Mouse (Mus musculus): ENCODE measurements around the gene Ecm1.
A peak's percentile ranks its signal among the peaks of the same experiment; 100 is the strongest.

Ecm1 gene

DNA sequence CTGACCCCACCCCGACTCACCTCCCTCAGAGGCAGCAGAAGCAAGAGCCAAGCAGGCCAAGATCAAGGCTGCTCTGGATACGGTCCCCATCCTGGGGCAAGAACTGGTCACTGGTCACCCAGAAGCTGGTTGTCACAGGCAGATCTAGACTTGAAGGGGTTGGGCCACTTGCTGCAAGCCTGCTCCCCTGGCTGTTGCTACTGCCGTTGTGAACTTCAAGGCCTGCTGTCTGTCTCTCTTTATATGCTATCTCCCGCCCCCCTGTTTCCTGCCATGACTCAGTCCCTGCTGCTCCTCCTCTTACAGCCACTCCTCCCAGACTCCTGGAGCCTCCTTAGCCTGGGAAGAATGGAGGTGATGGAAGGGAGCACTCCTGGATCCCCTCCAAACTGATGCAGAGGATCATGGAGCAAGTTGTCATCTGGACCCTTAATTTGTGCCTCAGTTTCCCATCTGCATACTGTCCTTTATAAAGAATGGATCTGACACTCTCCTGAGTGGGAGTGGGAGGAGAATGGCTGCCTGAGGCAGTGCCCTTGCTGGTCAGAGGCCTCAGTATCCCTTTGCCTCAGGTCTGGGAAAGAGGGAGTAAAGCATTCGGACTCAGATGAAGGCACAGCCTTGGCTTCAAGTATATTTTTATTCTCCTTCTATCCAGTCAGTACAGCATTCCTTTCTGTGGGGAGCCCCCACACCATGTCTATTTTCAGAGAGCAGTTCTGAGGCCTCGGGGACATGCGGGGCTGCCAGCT lies at the start of gene Ecm1:
Gene Ecm1 (minus strand): TSS at position 217 of the 752 bp plus-strand sequence.
- peak; percentile 75 for DNase-seq (ENCODE audit: low read depth, low spot score)

DNA sequence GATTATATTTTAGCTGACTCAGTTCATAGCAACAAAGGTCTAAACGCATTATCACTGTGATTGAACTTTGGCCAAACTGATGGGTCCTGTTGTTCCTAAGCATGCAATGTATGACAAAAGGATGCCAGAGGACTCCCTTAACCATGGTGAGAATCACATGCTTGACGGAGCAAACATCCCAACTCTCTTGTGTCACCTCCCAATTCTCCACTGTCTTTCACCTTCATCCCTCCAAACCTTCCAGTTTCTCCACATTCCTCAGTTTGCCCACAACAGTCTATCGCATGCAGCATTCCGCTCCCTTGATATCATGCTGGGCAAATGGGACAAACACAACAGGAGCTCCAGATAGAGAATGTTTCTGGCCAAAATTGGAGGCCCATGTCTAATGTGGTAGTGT lies 46.1 kb upstream of the Ecm1 start:
- DNase-seq (ENCODE audit: low read depth, low spot score): no peak

DNA sequence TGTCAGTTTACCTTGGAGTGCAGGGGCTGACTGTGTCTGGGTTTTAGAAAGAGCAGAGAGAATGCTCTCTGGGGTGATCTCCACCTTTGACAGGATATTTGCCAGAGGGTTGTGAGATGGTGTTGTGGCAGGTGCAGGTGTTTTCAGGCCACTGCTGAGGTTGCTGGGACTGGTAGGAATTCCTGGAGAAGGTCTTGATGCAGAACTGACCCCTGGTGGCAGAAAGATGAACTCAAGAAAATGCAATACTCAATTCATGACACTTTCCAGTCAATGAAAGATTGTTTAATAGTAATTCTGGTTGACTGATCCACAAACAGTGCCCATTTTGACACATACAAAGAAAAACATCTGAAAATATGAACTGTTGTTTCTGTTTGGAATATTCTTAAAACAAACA lies 32.6 kb upstream of the Ecm1 start:
- peak; percentile 50 for DNase-seq (ENCODE audit: low read depth, low spot score)

DNA sequence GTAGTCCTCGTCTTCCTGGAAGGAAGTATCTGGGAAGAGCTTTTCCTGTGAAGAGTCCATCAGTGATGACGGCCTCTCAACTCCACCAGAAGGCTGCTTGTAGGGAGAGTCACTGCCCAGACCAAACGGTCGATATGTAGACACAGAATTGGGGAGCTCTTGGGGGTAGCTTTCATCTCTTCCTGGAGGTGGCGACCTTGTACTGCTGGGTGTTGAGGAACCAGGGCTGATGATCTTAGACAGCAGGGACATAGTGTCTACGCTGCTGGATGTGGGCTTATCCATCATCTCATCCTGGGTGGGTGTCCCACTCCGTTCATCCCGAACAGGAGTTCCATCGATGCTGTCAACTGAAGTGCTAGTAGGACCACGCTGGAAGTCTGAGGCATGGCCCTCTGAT lies 26.2 kb upstream of the Ecm1 start:
- DNase-seq (ENCODE audit: low read depth, low spot score): no peak

DNA sequence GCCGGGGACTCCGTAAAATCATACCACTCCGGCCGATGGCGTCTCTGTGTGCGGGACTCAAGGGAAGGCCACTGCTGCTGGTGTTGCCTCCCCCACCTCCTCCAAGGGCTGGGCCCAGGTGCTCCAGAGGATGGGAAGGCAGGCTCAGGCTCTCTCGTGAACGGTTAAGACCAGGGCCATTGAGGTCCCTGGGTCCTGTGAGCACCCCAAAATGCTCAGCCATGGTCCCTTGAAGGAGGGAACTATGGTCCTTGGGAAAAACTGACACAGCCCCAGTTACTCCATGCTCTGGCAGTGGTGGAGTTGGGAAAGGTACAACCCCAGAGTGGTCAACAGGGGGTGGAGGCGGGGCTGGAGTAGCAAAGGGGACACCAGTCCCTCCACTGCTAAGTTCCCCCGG lies 24.4 kb upstream of the Ecm1 start:
- DNase-seq (ENCODE audit: low read depth, low spot score): no peak

DNA sequence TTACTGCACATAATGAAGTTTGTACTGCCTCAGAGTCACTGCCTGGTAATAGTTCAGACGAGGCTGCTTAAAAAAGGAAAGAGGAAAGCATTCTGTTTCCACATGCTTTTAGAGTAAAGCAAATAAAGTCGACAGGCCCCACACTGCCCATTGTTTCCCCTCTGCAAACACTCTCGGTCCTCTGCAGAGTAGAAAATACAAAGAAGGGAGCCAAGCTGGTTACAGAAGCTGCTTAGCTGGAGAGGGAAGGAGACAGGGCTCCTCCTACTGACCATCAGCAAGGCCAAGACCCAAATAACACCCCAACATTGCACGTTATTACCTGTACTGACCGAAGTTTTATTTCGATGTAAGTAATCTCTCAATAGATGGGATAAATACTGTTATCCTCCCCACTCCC lies 23.6 kb upstream of the Ecm1 start:
- no peak for DNase-seq (ENCODE audit: low read depth, low spot score)

DNA sequence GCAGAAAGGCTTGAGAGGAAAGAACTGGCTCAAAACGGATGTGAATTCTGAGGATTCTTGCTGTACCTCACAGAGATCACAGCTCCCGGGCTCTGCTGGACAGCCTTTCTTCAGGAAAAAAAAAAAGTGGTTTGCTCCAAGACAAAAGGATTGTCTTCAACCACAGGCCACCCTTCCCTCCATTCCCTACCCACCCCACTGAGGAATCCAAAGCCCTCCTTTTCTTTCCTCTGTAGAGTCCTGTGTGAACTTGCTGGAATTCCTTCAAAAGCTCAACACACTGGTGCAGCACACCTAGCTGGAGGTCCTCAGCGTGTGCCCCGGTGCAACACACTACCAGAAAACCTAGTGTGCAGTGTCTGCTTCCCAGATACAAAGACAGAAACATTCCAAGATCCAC lies 22.4 kb upstream of the Ecm1 start:
- DNase-seq (ENCODE audit: low read depth, low spot score): no peak

DNA sequence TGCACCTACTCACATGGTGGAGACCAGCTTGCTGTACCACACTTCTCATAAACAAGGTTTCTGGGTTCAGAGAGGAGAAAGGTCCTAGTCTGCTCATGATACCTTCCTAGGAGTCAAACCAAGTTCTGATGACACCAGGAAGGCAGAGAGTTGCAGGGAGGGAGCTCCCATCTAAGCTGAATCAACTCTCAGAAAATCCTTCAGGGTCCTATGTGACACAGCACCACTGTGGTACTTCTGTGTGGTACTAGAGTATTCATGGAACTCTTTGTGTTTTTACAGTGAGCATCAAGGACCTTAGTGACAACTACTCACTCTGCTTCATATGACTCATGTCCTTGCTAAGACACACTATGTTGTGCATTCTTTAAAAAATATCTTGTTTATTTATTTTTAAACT lies 21.3 kb upstream of the Ecm1 start:
- no peak for DNase-seq (ENCODE audit: low read depth, low spot score)

DNA sequence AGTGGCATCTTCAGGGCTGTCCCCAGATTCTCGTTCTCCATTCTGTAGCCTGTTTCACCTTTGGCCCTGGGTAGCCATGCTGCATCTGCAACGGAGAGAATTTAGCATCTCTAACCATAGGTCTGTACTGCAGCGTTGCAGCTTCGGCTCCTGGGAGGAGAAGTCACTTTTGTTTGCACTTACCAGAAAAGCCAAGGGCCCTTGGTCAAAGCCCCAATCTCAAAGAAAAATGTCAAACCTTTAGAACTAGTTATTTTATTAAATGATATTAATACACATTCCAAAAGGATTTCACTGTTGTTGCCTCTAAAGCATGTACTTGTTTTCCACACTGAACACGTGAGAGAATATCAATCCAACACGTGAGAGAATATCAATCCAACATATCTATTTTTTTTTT lies 20.7 kb upstream of the Ecm1 start, which contains the start of gene Tars2:
Gene Tars2 (minus strand): TSS at position 101 of the 400 bp plus-strand sequence.
- no peak for DNase-seq (ENCODE audit: low read depth, low spot score)

DNA sequence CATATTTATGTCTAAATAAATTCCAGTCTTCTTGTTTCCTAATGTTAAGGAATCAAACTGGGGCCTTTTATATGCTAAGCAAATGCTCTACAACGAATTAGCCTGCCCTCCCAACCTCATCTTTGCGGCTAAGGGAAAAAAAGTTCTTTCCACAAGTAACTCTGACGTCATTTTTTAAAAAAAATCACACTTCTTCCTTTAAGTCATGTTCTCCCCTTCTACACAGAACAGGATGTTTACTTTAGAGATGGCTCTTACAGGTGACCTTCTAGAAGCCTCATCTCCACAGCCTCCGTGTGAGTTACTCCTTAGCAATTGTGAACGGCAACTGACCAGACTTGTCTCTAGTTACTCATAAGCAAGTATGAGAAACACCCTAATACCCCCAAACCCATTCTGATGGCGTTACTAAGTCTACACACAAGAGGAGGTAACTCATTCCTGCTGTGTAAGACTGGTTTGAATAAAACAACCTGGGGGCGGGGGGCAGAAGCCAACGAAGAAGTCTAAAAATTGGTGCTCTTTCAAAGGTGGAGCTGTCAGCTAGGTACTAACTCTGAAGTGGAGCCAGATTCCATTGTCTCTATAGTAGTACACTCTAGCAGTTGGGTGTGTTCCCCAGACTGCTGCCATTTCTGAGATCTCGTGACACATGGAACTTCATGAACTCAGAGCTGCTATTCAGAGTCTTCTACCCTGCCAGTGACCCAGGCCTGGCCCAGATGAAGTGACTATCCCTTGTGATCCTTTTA lies 19.3 kb upstream of the Ecm1 start:
- no peak for DNase-seq (ENCODE audit: low read depth, low spot score)

DNA sequence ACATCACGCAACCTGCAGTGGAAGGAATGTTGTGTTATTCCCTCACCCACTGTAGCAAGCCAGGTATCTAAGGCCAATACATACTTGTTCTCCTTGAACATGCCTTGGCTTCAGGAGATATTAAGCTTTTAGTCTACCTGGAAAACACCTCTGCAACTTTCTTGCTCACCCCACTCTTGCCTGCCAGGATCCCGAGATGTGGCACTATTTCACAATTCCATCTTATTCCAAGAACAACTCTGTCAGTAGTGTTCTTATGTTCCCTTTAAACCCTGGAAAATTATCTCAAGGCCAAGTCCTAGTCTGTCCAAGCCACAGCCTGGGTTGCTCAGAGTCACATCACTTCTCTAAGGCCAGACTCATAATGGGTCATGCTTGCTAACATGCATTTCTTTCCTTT lies 17.4 kb upstream of the Ecm1 start:
- no peak for DNase-seq (ENCODE audit: low read depth, low spot score)

DNA sequence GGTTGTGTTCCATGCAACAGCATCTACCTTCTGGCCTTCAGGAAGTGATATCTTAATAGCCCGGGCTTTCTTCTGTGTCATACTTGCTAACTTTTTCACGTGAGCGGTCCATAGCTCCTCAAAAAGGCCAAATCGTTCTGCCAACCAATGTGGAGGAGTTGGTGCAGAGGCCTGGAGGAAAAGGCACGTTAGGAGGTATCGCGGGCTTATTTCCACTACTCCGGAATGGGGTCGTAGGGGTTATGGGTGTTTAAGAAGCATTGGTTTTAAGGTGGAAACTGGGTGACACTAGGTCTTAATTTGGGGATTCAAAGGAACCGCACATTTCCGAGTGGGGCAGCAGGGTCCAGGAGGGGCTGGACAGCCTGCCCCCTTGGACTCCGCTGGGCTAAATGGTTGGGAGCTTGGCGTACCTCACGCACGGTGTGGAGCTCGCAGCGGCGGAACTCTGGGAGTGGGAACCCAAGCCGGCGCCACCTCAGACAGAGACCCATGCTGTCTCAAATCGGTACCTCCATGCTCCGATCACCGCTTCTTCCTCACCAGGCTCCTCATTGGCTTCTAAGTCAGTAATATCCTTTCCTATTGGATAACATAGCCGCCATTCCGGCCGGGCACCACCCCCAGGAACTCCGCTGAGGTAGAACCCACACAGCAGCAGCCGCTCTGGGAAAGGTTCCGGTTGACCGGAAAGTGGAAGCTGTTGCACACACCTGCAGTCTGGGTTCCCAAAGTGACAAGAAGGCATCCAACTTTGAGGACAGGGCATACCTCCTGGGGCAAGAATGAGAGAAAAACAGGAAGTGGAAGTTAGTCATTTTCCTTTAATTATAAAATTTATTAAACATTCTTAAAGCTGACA lies 15.2 kb upstream of the Ecm1 start:
- peak; percentile 97 for DNase-seq (ENCODE audit: low read depth, low spot score)

DNA sequence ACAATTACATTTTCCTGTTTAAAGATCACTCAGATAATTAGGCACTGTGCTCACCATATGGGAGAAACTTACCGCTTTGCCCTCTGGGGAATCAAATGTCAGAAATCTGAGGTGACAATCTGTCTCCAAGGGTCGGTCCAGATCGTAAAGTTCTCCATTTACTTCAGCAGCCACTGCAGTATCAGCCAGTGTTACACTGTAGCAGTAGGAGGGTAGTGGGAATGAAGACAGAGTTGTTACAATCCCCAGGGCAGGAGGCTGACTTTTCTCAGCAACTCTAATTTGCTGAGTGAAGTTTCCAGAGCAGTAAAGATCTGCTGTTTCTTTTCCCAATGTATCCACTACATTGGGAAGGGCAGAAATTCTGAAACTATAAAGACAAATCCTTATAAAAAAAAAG lies 13.6 kb upstream of the Ecm1 start:
- no peak for DNase-seq (ENCODE audit: low read depth, low spot score)

DNA sequence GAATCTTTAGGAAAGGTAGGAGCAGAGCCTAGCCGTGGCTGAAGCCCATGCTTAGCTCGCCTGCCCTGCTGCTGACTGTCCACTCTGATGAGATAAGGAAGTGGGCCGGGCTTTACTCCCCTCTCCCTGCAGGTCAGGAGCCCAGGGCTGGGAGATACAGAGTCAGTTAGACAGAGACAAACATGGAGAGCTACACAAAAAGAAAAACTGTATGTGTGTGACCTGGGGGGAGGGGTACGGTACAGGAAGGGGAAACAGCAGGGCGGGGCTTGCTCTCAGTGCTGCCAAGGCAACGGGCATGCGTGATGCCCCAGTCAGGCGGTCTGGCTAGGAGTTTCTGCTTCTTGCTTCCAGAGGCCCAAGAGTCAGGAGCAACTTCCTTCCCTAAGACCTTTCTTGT lies 1.0 kb upstream of the Ecm1 start:
- DNase-seq (ENCODE audit: low read depth, low spot score): no peak

DNA sequence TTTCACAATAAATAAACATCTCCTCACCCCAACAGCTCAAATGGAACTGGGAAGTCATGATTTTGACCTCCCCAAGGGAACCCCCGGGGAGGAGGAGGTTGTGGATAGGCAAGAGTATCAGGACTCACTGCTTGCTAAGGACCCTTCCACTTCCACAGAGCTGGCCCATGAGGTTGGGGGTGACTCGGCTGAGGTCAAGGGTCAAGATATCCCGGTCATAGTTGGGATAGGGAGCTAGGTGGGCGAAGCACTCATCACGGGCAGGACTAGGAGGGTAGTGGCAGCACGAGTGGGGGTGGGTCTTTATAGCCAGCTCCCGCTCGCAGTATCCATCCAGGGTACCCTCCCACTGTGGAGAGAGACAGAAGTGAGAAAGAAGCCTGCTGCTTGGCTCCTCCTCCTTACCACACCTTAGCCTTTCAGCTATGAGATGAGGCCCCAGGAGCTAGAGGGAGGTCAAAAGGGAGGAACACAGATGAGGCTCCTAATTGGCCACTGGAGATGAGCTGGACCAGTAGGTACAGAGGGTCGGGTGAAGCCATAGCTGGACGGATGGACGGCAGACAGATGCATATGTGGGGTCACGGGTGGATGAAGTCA lies 4.2 kb downstream of the Ecm1 start:
- no peak for DNase-seq (ENCODE audit: low read depth, low spot score)

DNA sequence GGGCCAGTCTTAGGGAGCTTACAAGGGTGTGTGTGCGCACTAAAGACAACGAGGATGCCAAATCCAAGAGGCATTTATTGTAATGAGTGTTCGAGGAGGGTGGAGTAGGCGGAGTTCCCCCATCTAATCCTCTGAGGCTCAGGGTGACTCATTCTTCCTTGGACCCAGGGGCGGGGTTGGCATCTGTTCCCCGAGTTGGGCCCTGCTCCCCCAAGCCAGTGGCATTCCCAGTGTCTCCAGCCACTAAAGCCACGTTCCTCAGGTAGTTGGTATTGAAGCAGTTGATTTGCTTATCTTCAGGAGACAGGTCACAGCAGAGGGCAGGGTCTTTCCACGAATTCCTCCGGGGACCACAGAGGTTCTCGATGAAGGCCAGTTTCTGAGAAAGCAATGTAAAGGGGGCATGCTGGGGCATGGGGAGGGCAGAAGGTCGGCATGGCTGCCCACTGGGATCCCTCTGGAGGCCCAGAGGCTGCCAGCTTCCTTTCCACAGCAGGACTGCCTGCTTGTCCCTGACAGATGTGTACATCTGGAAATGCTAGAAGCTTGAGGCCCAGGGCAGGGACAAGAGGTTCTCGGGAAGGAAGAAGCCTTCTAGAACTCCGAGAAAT lies 5.2 kb downstream of the Ecm1 start:
- DNase-seq (ENCODE audit: low read depth, low spot score): no peak

DNA sequence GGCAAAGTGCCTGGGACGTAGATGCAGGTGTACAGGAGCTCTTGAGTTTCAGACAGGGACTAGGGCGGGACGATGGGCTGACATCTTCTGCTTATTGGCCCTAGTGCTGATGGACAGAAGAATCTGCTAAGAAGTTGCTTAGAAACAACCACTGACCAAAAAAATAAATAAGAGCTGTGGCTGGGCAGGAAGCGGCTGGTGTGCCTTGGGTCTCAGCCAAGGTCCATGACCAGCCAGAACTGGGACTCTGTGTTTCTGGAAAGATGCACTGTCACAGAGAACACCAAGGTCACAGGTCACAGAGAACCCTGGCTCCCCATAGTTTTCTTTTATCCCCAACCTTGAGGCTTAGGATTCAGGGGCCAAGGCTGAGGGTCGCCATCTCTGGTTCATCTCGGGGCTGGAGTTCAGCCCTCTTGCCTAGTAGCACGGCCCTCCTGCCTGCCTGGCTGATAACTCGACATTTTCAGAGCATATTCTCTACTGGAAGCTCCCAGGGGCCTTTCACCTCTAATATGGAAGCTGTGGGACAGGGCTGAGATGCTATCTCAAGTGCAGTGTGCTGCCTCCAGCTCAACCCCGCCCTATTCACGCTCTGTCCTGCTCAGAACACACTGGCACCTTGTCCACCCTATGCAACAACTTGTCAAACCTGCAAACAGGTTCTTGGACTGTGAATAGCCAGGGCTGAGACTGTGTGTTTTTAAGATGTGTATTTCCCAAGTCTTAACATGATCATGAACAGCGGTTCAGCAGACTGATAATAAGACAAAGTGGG lies 6.4 kb downstream of the Ecm1 start:
- DNase-seq (ENCODE audit: low read depth, low spot score): peak; percentile 8

DNA sequence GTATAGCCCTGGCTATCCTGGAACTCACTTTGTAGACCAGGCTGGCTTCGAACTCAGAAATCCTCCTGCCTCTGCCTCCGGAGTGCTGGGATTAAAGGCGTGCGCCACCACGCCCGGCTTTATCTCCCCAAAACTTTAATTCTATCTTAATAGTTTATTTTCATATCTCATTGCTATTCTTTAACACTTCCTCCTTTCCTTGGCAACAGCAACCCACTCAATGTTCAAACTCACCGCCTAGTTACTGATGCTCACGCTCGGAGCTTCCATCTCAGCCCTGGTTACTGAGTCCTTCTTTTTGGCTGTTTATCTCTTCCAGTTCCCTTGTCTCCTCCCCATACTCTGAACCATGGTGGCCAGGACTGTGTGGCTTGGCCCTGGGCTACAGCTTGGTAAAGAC lies 7.1 kb downstream of the Ecm1 start:
- DNase-seq (ENCODE audit: low read depth, low spot score): peak; percentile 52

DNA sequence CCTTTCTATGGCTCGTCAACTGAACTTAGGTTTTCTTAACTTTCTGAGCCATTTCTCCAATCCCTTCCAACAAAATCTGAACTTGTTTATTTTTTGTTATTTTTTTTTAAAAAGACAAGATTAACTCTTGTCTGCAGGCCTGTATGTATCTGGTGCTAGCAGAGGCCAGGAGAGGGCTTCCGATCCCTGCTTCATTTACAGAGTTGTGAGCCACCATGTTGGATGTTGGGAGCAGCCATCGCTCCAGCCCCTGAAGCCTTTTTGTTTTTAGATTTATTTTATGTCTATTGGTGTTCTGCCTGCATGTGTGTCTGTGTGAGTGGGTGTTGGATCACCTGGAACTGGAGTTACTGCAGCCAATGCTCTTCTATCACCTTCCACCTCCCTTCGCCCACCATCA lies 7.6 kb downstream of the Ecm1 start:
- peak; percentile 36 for DNase-seq (ENCODE audit: low read depth, low spot score)

DNA sequence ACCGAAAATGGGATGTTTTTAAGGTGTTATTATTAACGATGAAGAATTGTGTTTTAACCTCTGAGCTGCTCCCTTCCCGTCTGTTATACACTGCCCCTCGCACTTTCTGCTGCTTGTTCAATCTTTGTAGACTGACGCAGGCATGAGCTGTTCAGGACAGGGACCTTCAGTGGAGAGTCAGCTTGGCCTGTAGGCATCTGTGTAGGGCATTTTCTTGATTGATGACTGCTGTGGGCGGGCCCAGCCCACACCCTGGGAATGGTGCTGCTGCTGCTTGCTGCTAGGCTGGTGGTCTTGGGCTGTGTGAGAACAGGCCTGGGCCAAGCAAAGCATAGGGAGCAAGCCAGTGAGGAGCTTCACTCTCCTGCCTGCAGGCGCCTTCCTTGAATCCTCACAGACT lies 8.9 kb downstream of the Ecm1 start:
- DNase-seq (ENCODE audit: low read depth, low spot score): no peak

DNA sequence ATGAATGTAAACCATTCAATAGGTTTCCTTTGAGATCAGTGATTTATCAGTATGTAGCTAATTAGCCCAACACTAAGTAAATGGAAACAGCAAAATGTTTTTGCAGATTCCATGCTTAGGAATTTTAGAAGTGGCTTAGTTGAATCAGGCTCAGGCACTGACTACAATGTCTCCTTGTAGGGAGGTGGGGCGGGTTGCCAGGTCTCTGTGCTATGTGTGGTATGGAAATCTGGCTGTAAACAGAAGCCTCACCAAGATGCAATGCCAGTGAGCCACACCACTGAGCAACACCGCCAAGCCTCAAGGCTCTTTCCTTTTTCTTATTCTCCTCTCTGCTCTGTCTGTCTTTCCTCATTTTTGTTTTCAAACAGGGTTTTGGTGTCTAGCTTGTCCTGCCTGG lies 10.5 kb downstream of the Ecm1 start:
- no peak for DNase-seq (ENCODE audit: low read depth, low spot score)

Data from brain, adult 2 months (tissue).